Mouse (Mus musculus): Measurements from ENCODE around the gene Tmem51. TPM values are rescaled to one million over a fixed set of nuclear protein-coding genes. Genes with fewer than 3 reads are reported as not detected.
A peak's percentile ranks its signal among the peaks of the same experiment; 100 is the strongest.

Tmem51 gene
- polyA plus RNA-seq, 1 experiment = 13.4 TPM

DNA sequence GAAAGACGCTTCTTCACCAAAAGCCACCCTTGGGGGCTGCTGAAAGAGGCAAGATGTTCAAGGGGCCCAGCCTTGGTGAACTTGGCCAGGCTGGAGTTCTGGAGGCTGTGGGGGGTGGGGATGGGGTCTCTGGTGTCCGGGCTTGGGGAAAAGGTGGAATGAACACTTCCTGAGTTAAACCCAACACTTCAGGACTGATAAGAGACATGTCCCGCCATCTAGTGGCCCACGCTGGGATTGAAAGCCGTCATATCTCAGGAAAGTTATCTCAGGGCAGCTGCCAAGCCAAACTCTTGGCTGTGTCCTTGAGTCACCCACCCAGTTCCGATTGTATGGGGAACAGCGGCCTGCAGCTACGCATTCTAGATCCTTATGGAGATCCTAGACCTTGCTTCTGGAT lies 14.2 kb upstream of the Tmem51 start:
- H3K4me3 ChIP-seq (replicated peaks) = no peak overlapping the region
- H3K36me3 ChIP-seq (replicated peaks; ENCODE audit: low read length) = no peaks in the 10 kb centered on the region
- peaks cover 83% of the 10 kb centered on the region for H3K27me3 ChIP-seq (replicated peaks)
- H3K9me3 ChIP-seq = 0 out of 2 replicates have a peak, but pooled peaks cover under 1% of the 10 kb centered on the region
- peaks cover 21% of the 10 kb centered on the region for H3K4me1 ChIP-seq
- TF ChIP-seq FLI1 (IDR thresholded peaks at IDR 0.05; ENCODE audit: low read length) (no peak), GATA1 (IDR thresholded peaks at IDR 0.05; ENCODE audit: borderline replicate concordance, low read length) (no peak)

DNA sequence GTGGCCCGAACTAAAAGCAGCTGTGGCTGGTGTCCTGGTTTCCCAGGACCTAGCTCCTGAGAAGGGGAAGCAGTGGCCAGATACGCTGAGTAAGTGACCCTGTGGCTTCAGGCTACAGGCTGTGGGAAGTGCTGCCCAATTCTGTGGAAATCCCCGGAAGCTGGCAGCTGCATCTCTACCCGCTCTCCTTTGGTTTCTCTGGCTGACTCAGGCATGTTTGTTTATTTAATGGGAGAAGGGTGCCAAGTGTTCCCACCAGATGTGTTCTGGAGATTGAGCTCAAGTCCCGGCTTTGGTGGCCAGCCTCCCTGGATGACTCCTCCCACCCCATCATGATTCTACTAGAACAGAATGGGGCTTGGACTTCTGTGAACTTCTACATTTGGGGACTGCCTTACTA lies 13.8 kb upstream of the Tmem51 start:
- H3K4me3 ChIP-seq (replicated peaks) = peak overlapping the region; percentile 57
- no peaks in the 10 kb centered on the region for H3K36me3 ChIP-seq (replicated peaks; ENCODE audit: low read length)
- 0 out of 2 replicates have a peak, but pooled peaks cover 4% of the 10 kb centered on the region for H3K9me3 ChIP-seq
- TF ChIP-seq GATA1 (IDR thresholded peaks at IDR 0.05; ENCODE audit: borderline replicate concordance, low read length) (no peak), FLI1 (IDR thresholded peaks at IDR 0.05; ENCODE audit: low read length) (no peak)
- H3K4me1 ChIP-seq = peaks cover 18% of the 10 kb centered on the region
- H3K27me3 ChIP-seq (replicated peaks) = peaks cover 83% of the 10 kb centered on the region

DNA sequence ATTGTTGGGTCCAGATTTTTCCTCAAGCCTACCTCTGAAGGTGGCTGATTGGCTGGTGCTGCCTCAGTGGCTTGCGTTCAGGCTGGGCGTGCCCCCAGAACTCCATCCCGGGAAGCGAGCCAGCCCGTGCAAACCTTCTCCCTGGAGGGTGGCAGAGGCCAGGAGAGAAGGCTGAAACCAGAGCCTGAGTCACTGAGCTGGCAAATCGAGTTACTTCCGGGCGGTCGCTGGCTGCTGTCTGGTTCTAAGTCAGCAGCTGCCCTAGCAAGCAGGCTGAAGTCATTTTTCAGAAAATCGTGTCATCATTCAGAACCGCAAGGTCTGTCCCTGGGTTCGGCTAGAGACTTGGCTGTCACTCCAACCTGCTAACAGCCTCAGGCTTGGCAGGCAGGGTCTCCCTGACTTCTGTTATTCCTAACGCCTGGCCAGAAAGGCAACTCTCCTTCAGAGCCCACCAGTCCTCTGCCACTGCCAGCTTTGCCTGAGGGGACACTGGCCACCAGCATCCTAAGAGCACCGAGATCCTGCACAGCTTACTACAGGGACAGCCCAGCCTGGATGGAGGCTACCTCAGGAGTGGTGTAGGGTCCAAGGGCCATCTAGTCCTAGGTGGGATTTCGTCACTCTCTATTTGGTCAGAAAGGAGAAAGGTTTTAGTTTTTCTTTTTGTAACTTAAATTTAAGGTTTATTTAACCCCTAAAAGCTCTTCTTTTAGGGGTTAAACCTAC lies 11.6 kb upstream of the Tmem51 start:
- no peak overlapping the region for H3K4me3 ChIP-seq (replicated peaks)

DNA sequence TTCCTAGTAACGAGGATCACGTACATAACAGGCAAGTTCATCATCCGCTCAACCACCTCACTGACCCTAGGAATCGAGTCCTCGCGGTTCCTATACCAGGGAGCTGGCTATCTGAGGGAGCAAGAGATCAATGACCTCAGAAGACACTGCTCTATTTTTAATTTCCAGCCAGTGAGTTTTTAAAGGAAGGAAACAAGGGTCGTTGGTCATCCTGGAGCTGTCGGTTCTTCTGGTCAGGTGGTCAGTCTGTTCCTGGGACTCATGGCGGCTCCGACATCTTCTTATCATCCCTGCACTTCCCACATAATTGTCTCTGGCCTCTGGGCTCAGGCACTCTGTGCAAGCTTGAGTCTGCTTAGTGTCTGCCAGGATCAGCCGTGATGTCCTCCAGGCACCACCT lies 10.3 kb upstream of the Tmem51 start:
- Histone ChIP-seq H3K4me1 (peaks cover 18% of the 10 kb centered on the region), H3K36me3 (replicated peaks; ENCODE audit: low read length) (no peaks in the 10 kb centered on the region), H3K27me3 (replicated peaks) (peaks cover 76% of the 10 kb centered on the region), H3K4me3 (replicated peaks) (no peak overlapping the region), H3K9me3 (0 out of 2 replicates have a peak, but pooled peaks cover 4% of the 10 kb centered on the region)
- TF ChIP-seq FLI1 (IDR thresholded peaks at IDR 0.05; ENCODE audit: low read length) = no peak
- no peak for TF ChIP-seq GATA1 (IDR thresholded peaks at IDR 0.05; ENCODE audit: borderline replicate concordance, low read length)

More for the DNA sequence above, 11.6 kb upstream of the Tmem51 start:
- peaks cover 79% of the 10 kb centered on the region for H3K27me3 ChIP-seq (replicated peaks)
- TF ChIP-seq FLI1 (IDR thresholded peaks at IDR 0.05; ENCODE audit: low read length) (no peak), GATA1 (IDR thresholded peaks at IDR 0.05; ENCODE audit: borderline replicate concordance, low read length) (no peak)
- no peaks in the 10 kb centered on the region for H3K36me3 ChIP-seq (replicated peaks; ENCODE audit: low read length)
- H3K9me3 ChIP-seq = 0 out of 2 replicates have a peak, but pooled peaks cover 4% of the 10 kb centered on the region
- H3K4me1 ChIP-seq = peaks cover 18% of the 10 kb centered on the region

- Histone ChIP-seq H3K36me3 (replicated peaks; ENCODE audit: low read length) (no peaks in the 10 kb centered on the region), H3K4me3 (replicated peaks) (no peak overlapping the region), H3K9me3 (peaks cover 12% of the 10 kb centered on the region), H3K4me1 (peaks cover 6% of the 10 kb centered on the region; the same call in 1 of the 2 replicates), H3K27me3 (replicated peaks) (peaks cover 77% of the 10 kb centered on the region)
- no peak for TF ChIP-seq GATA1 (IDR thresholded peaks at IDR 0.05; ENCODE audit: borderline replicate concordance, low read length)
- TF ChIP-seq FLI1 (IDR thresholded peaks at IDR 0.05; ENCODE audit: low read length) = no peak
Measured at GRCm38 (mm10) chr4:142091100-142091499, 7.0 kb upstream of the Tmem51 start.

DNA sequence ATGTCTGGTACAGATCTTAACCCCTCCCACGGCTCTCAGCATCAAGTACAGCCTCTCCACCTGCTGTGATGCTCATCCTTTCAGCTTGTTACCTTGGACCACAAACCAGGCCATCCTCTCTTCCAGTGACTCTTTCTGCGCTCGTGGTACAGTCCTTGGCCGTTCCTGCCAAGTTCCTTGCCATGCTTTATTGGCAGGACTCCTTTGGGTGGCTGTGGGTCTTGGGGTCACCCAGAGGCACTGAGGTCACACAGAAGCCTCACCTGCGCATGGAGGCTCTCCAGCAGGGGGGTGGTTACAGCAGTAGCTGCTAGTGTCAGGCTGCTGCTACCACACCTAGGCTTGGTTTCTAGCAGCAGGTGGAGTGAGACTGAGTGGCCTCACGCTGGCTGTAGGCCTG lies 5.9 kb upstream of the Tmem51 start:
- no peak overlapping the region for H3K4me3 ChIP-seq (replicated peaks)
- H3K27me3 ChIP-seq (replicated peaks) = peaks cover 77% of the 10 kb centered on the region
- peaks cover 6% of the 10 kb centered on the region; the same call in 1 of the 2 replicates for H3K4me1 ChIP-seq
- no peaks in the 10 kb centered on the region for H3K36me3 ChIP-seq (replicated peaks; ENCODE audit: low read length)
- TF ChIP-seq GATA1 (IDR thresholded peaks at IDR 0.05; ENCODE audit: borderline replicate concordance, low read length) = no peak
- TF ChIP-seq FLI1 (IDR thresholded peaks at IDR 0.05; ENCODE audit: low read length) = no peak
- H3K9me3 ChIP-seq = peaks cover 20% of the 10 kb centered on the region

- peaks cover 20% of the 10 kb centered on the region for H3K9me3 ChIP-seq
- H3K36me3 ChIP-seq (replicated peaks; ENCODE audit: low read length) = no peaks in the 10 kb centered on the region
- peaks cover 77% of the 10 kb centered on the region for H3K27me3 ChIP-seq (replicated peaks)
- no peak for TF ChIP-seq GATA1 (IDR thresholded peaks at IDR 0.05; ENCODE audit: borderline replicate concordance, low read length)
- TF ChIP-seq FLI1 (IDR thresholded peaks at IDR 0.05; ENCODE audit: low read length) = no peak
- peaks cover 13% of the 10 kb centered on the region for H3K4me1 ChIP-seq
- no peak overlapping the region for H3K4me3 ChIP-seq (replicated peaks)
Measured at GRCm38 (mm10) chr4:142088836-142089235, 4.7 kb upstream of the Tmem51 start.

DNA sequence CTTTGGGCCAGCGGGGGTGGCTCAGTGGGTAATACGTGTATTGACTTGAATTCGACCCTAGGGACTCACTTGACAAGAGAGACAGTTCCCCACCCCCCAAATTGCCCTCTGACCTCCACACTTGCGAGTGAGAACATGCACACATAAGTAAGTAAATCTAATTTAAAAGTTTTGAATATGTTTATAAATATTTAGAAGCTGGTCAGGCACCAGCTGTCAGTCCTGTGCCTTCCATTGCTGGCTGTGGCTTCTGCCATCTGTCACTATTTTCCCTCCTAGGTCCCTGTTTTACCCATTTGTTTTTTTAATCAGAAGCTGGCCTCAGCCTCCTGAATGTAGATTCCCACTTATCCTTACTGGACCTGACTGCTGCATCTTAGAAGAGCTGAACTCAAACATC lies 4.3 kb upstream of the Tmem51 start:
- H3K36me3 ChIP-seq (replicated peaks; ENCODE audit: low read length) = no peaks in the 10 kb centered on the region
- H3K4me1 ChIP-seq = peaks cover 17% of the 10 kb centered on the region
- H3K9me3 ChIP-seq = peaks cover 20% of the 10 kb centered on the region
- TF ChIP-seq GATA1 (IDR thresholded peaks at IDR 0.05; ENCODE audit: borderline replicate concordance, low read length) = no peak
- no peak for TF ChIP-seq FLI1 (IDR thresholded peaks at IDR 0.05; ENCODE audit: low read length)
- peaks cover 80% of the 10 kb centered on the region for H3K27me3 ChIP-seq (replicated peaks)
- H3K4me3 ChIP-seq (replicated peaks) = no peak overlapping the region

DNA sequence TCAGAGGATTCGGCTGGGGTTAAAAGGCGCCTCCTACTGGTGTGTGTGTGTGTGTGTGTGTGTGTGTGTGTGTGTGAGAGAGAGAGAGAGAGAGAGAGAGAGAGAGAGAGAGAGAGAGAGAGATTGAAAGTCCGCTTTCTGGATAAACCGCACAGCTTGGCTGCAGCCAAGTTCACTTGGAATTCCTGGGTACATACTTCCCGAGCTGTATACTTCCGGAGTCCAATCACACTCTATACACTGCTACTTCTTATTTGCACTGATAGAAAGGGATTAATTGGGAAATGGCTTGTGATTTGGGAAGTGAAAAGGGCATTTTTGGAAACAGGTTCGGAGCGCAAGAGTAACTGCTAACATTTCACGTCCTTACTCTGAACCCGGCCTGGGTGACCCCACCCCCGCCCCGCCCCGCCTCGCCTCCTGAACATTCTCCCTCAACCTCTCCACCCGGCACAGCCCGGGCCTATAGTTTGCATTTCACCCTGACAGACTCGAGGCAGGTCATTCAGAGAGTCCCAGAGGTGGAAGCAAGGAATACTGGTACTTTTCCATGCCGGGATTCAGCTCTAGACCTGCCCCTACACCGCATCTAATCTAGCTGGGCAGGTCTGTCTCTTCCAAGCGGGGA lies 946 bp upstream of the Tmem51 start:
- peak overlapping the region; percentile 89 for H3K4me3 ChIP-seq (replicated peaks)
- peaks cover 18% of the 10 kb centered on the region for H3K4me1 ChIP-seq
- no peaks in the 10 kb centered on the region for H3K36me3 ChIP-seq (replicated peaks; ENCODE audit: low read length)
- TF ChIP-seq FLI1 (IDR thresholded peaks at IDR 0.05; ENCODE audit: low read length) = no peak
- TF ChIP-seq GATA1 (IDR thresholded peaks at IDR 0.05; ENCODE audit: borderline replicate concordance, low read length) = no peak
- peaks cover 15% of the 10 kb centered on the region for H3K9me3 ChIP-seq
- H3K27me3 ChIP-seq (replicated peaks) = peaks cover 87% of the 10 kb centered on the region

GRCm38 (mm10) chr4:142083762-142084130 lies 358 bp downstream of the Tmem51 start:
- H3K4me1 ChIP-seq = peaks cover 22% of the 10 kb centered on the region
- peaks cover 87% of the 10 kb centered on the region for H3K27me3 ChIP-seq (replicated peaks)
- no peaks in the 10 kb centered on the region for H3K36me3 ChIP-seq (replicated peaks; ENCODE audit: low read length)
- peak overlapping the region; percentile 89 for H3K4me3 ChIP-seq (replicated peaks)
- TF ChIP-seq GATA1 (IDR thresholded peaks at IDR 0.05; ENCODE audit: borderline replicate concordance, low read length) = no peak
- no peak for TF ChIP-seq FLI1 (IDR thresholded peaks at IDR 0.05; ENCODE audit: low read length)
- peaks cover 15% of the 10 kb centered on the region for H3K9me3 ChIP-seq
